21 mouse cellular contexts compared by ENCODE assay signal in genomic region chr10:128543100-128543499, GRCm38 (mm10). TPM values are rescaled to one million over a fixed set of nuclear protein-coding genes. Genes with fewer than 3 reads are reported as not detected.
DNase-seq lines count a peak whose midpoint lies in the region; ATAC-seq and TF ChIP-seq lines count a peak whose summit lies in the region.
"Had no signal": no experiment of that assay in that cellular context is flagged by ENCODE, and none has a peak within 500 bp of the region (broad histone marks: within the 10 kb centered on the region; RNA-seq: fewer than 3 reads in every experiment).

No protein-coding gene starts in this region.

- no peak for TF ChIP-seq CTCF in gastrocnemius, adult 2 months (IDR thresholded peaks at IDR 0.05)

- 52% methylated on average over 2 of the region's 2 CpGs for WGBS in heart, embryonic 12.5 days
- 49% methylated on average over 2 of the region's 2 CpGs for WGBS in intestine, embryonic 15.5 days
- WGBS in intestine, embryonic 16.5 days, result 54% methylated on average over 2 of the region's 2 CpGs

- H3K9ac ChIP-seq in heart, embryonic 12.5 days, result no peak overlapping the region
- 0 out of 2 replicates have a peak overlapping the region, but pooled peaks have one; percentile 17 for H3K9ac ChIP-seq in intestine, embryonic 15.5 days
- H3K9ac ChIP-seq in intestine, embryonic 16.5 days (ENCODE audit: low read depth, low read length), result no peak overlapping the region
- H3K9ac ChIP-seq: embryonic facial prominence, embryonic 15.5 days had no signal

- H3K4me3 ChIP-seq in gastrocnemius, adult 2 months, result no peak overlapping the region
- no peak overlapping the region for H3K4me3 ChIP-seq in heart, embryonic 12.5 days
- no peak overlapping the region for H3K4me3 ChIP-seq in intestine, embryonic 15.5 days (replicated peaks)
- H3K4me3 ChIP-seq in intestine, embryonic 16.5 days (ENCODE audit: low read length), result no peak overlapping the region
- H3K4me3 ChIP-seq: embryonic facial prominence, embryonic 15.5 days; erythroblast, embryonic 14.5 days; forebrain, embryonic 10.5 days; hindbrain, embryonic 13.5 days had no signal

- peaks cover 44% of the 10 kb centered on the region for H3K36me3 ChIP-seq in heart, embryonic 12.5 days
- peaks cover 23% of the 10 kb centered on the region for H3K36me3 ChIP-seq in intestine, embryonic 15.5 days
- H3K36me3 ChIP-seq in intestine, embryonic 16.5 days (ENCODE audit: control insufficient read depth, insufficient read depth, low read length), result peaks cover 15% of the 10 kb centered on the region

- 0 out of 2 replicates have a peak overlapping the region, but pooled peaks have one; percentile 1 for H3K4me2 ChIP-seq in heart, embryonic 12.5 days
- H3K4me2 ChIP-seq in intestine, embryonic 15.5 days (replicated peaks), result no peak overlapping the region
- no peak overlapping the region for H3K4me2 ChIP-seq in intestine, embryonic 16.5 days (ENCODE audit: low read depth, low read length)
- H3K4me2 ChIP-seq: embryonic facial prominence, embryonic 15.5 days; hindbrain, embryonic 13.5 days had no signal

- no peaks in the 10 kb centered on the region for H3K27me3 ChIP-seq in heart, embryonic 12.5 days (replicated peaks)
- no peaks in the 10 kb centered on the region for H3K27me3 ChIP-seq in intestine, embryonic 15.5 days (replicated peaks)
- no peaks in the 10 kb centered on the region for H3K27me3 ChIP-seq in intestine, embryonic 16.5 days (replicated peaks; ENCODE audit: control insufficient read depth, insufficient read depth, low read length)
- H3K27me3 ChIP-seq: embryonic facial prominence, embryonic 15.5 days; hindbrain, embryonic 13.5 days; Patski had no signal

- H3K27ac ChIP-seq in gastrocnemius, adult 2 months, result peak overlapping the region; percentile 16; the same call in 1 of the 2 replicates
- no peak overlapping the region for H3K27ac ChIP-seq in heart, embryonic 12.5 days (ENCODE audit: poor library complexity, severe bottlenecking)
- H3K27ac ChIP-seq in intestine, embryonic 15.5 days, result no peak overlapping the region
- no peak overlapping the region for H3K27ac ChIP-seq in intestine, embryonic 16.5 days (ENCODE audit: low read length)
- H3K27ac ChIP-seq: embryonic facial prominence, embryonic 15.5 days; forebrain, embryonic 10.5 days; hindbrain, embryonic 13.5 days had no signal

- no peak for DNase-seq in gastrocnemius, adult 2 months
- DNase-seq in gastrocnemius, postnatal 14 days, result no peak
- DNase-seq in heart, postnatal 36 days, result no peak
- DNase-seq in urinary bladder, postnatal 25 days (ENCODE audit: low spot score), result no peak
- DNase-seq: adrenal gland, postnatal 14 days; cerebellum, adult 18-20 months; cerebellum, adult 9-11 months; cerebellum, postnatal 36 days; heart, postnatal 10 days; kidney, adult 8-10 months had no signal

- no peak for ATAC-seq in heart, embryonic 12.5 days (ENCODE audit: insufficient number of reproducible peaks, low FRiP score)
- no peak for ATAC-seq in intestine, embryonic 15.5 days
- no peak for ATAC-seq in intestine, embryonic 16.5 days
- ATAC-seq: activated CD4-positive, CD25-positive, alpha-beta regulatory T cell, adult 4 months; forebrain, embryonic 14.5 days; intestine, postnatal 0 days; Patski had no signal

- H3K4me1 ChIP-seq in heart, embryonic 12.5 days (replicated peaks), result peaks cover 22% of the 10 kb centered on the region
- H3K4me1 ChIP-seq in intestine, embryonic 15.5 days (replicated peaks), result peaks cover 9% of the 10 kb centered on the region
- 0 out of 2 replicates have a peak, but pooled peaks cover 4% of the 10 kb centered on the region for H3K4me1 ChIP-seq in intestine, embryonic 16.5 days (ENCODE audit: control insufficient read depth, insufficient read depth, low read length)

- intact Hi-C loops in gastrocnemius, adult 2 months (cut with DNase I), result loop anchor here (10.0 kb wide), 1 partner anchor 168 kb away; the partner anchor contains the start of gene Ankrd52
- intact Hi-C loops in gastrocnemius, postnatal 14 days (cut with DNase I; ENCODE audit: low total_unique reads), result no loop called here
- intact Hi-C loops in heart, postnatal 36 days (cut with DNase I), result no loop called here

- H3K9me3 ChIP-seq in heart, embryonic 12.5 days (replicated peaks), result no peaks in the 10 kb centered on the region
- H3K9me3 ChIP-seq in intestine, embryonic 15.5 days, result no peaks in the 10 kb centered on the region
- no peaks in the 10 kb centered on the region for H3K9me3 ChIP-seq in intestine, embryonic 16.5 days (ENCODE audit: control insufficient read depth, low read length)
- H3K9me3 ChIP-seq: embryonic facial prominence, embryonic 15.5 days; forebrain, embryonic 10.5 days; hindbrain, embryonic 13.5 days had no signal

RNA-seq across cellular contexts. Expression of gene Zc3h10, which starts 4.5 kb away (rescaled TPM):
- total RNA-seq in gastrocnemius, adult 2 months (2021), result 1 to 10 TPM; 4.2 to 6.5 TPM
- total RNA-seq in gastrocnemius, postnatal 14 days (2021), result 1 to 10 TPM; 5.0 to 6.4 TPM
- polyA plus RNA-seq in heart, embryonic 12.5 days (2016; fragmentation: Nextera tagmentation; extraction: Ambion mirVana), result 10.2 and 11.9 TPM in 2 replicates
- 1 to 10 TPM; 7.2 to 8.8 TPM for total RNA-seq in heart, postnatal 36 days (2021)
- polyA plus RNA-seq in intestine, embryonic 15.5 days (2015; fragmentation: Nextera tagmentation; extraction: Ambion mirVana), result 14.5 and 15.2 TPM in 2 replicates
- 13.3 and 13.6 TPM in 2 replicates for polyA plus RNA-seq in intestine, embryonic 16.5 days (2015; fragmentation: Nextera tagmentation; extraction: Ambion mirVana)

RNA-seq across cellular contexts. Expression of gene Rpl41, which starts 6.0 kb away (rescaled TPM):
- 1,000 to 10,000 TPM in 1 of 2 experiments, 100 to 1,000 TPM in 1; 932 to 1,025 TPM for total RNA-seq in gastrocnemius, adult 2 months (2021)
- 1,000 to 10,000 TPM; 1,413 to 1,625 TPM for total RNA-seq in gastrocnemius, postnatal 14 days (2021)
- 2,275 and 2,341 TPM in 2 replicates for polyA plus RNA-seq in heart, embryonic 12.5 days (2016; fragmentation: Nextera tagmentation; extraction: Ambion mirVana)
- 1,000 to 10,000 TPM; 1,509 to 1,535 TPM for total RNA-seq in heart, postnatal 36 days (2021)
- 3,667 and 3,915 TPM in 2 replicates for polyA plus RNA-seq in intestine, embryonic 15.5 days (2015; fragmentation: Nextera tagmentation; extraction: Ambion mirVana)
- polyA plus RNA-seq in intestine, embryonic 16.5 days (2015; fragmentation: Nextera tagmentation; extraction: Ambion mirVana), result 3,191 and 3,364 TPM in 2 replicates

RNA-seq across cellular contexts. Expression of gene Esyt1, which starts 17.4 kb away (rescaled TPM):
- total RNA-seq in gastrocnemius, adult 2 months (2021), result 10 to 100 TPM; 13.7 to 14.3 TPM
- 10 to 100 TPM; 21.6 to 24.0 TPM for total RNA-seq in gastrocnemius, postnatal 14 days (2021)
- 25.0 and 26.5 TPM in 2 replicates for polyA plus RNA-seq in heart, embryonic 12.5 days (2016; fragmentation: Nextera tagmentation; extraction: Ambion mirVana)
- total RNA-seq in heart, postnatal 36 days (2021), result 10 to 100 TPM; 19.3 TPM
- polyA plus RNA-seq in intestine, embryonic 15.5 days (2015; fragmentation: Nextera tagmentation; extraction: Ambion mirVana), result 28.4 and 29.3 TPM in 2 replicates
- 24.4 and 25.7 TPM in 2 replicates for polyA plus RNA-seq in intestine, embryonic 16.5 days (2015; fragmentation: Nextera tagmentation; extraction: Ambion mirVana)

RNA-seq across cellular contexts. Expression of gene Pa2g4, which starts 22.7 kb away (rescaled TPM):
- 10 to 100 TPM; 37.8 to 39.3 TPM for total RNA-seq in gastrocnemius, adult 2 months (2021)
- 10 to 100 TPM; 50.2 to 54.0 TPM for total RNA-seq in gastrocnemius, postnatal 14 days (2021)
- polyA plus RNA-seq in heart, embryonic 12.5 days (2016; fragmentation: Nextera tagmentation; extraction: Ambion mirVana), result 132 and 136 TPM in 2 replicates
- total RNA-seq in heart, postnatal 36 days (2021), result 10 to 100 TPM; 43.4 to 50.5 TPM
- 205 and 210 TPM in 2 replicates for polyA plus RNA-seq in intestine, embryonic 15.5 days (2015; fragmentation: Nextera tagmentation; extraction: Ambion mirVana)
- polyA plus RNA-seq in intestine, embryonic 16.5 days (2015; fragmentation: Nextera tagmentation; extraction: Ambion mirVana), result 171 and 196 TPM in 2 replicates

RNA-seq across cellular contexts. Expression of gene Myl6b, which starts 44.6 kb away (rescaled TPM):
- 10 to 100 TPM in 1 of 2 experiments, 1 to 10 TPM in 1; 6.5 to 17.8 TPM for total RNA-seq in gastrocnemius, adult 2 months (2021)
- 100 to 1,000 TPM in 1 of 2 experiments, 10 to 100 TPM in 1; 54.6 to 180 TPM for total RNA-seq in gastrocnemius, postnatal 14 days (2021)
- 3.0 and 4.0 TPM in 2 replicates for polyA plus RNA-seq in heart, embryonic 12.5 days (2016; fragmentation: Nextera tagmentation; extraction: Ambion mirVana)
- 1 to 10 TPM; 2.8 to 3.2 TPM for total RNA-seq in heart, postnatal 36 days (2021)
- 2.4 and 2.7 TPM in 2 replicates for polyA plus RNA-seq in intestine, embryonic 15.5 days (2015; fragmentation: Nextera tagmentation; extraction: Ambion mirVana)
- polyA plus RNA-seq in intestine, embryonic 16.5 days (2015; fragmentation: Nextera tagmentation; extraction: Ambion mirVana), result 2.8 TPM in 2 replicates
